Mouse (Mus musculus): ENCODE results near the gene Cox17.
"Not testable (repeated sequence)": the region's sequence is repeated elsewhere in the genome, so short reads cannot be mapped to it uniquely, and the experiment has no call there.

Gene Cox17

DNA sequence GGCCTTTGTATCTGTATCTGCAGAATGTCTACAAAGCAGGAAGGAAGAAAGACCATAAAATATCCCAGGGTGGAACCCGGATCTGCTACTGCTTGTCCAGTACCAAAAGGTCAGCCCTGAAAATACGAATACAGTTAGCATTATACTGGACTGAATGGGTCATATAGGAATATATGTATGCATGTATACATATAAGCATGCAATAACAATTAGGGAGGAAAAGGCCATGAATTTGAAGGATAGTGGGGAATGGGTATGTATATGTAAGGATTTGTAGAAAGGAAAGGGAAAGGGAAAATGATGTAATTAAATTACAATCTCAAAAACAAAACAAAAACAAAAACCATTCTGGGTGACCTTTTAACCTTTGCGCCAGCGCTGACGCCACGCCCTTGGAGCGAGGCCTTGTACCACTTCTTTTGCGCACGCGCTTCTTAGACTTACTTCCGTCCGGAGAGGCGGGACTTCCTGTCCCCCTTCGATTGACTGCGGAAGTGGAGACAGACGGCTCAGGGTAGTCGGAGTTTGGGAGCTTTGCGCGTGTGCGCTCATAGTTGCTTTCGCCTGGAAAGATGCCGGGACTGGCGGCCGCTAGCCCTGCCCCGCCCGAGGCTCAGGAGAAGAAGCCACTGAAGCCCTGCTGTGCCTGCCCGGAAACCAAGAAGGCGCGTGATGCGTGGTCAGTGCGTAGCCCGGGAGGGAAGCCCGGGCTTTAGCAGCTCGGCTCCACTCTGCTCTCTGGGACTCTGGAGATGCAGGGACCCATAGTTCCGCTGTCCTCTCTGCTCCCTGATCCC, at the start of gene Cox17, which contains the start of gene Gm21987:
Gene Cox17 (plus strand): TSS at position 463 of the 797 bp plus-strand sequence.
Gene Gm21987 (plus strand): TSS at position 512 of the 797 bp plus-strand sequence.
- DNase-seq (ENCODE audit: low read depth, low spot score): peak; percentile 97

- DNase-seq (ENCODE audit: low read depth, low spot score): no peak
These were observed 48.4 kb upstream of the Cox17 start for GRCm38 (mm10) chr16:38298410-38298809.

DNA sequence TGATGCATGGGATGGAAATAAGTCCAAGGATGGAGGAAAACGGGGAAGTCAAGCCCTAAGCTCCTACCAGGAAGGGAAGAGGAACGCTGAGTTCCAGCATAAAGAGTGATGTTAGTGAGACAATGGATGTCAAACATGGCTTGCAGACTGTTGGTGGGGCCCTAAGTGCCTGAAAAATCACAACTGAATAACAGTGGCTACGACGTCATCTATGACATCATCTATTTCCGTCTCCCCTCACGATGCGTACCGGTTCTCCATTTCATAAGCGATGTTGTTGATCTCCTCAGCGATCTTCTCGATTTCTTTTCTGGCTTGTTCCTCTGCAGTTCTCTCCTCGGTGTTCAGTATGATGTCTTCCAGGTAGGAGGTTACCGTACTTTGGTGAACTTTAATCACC, 44.4 kb upstream of the Cox17 start:
- no peak for DNase-seq (ENCODE audit: low read depth, low spot score)

GRCm38 (mm10) chr16:38304460-38305194, 42.2 kb upstream of the Cox17 start:
- no peak for DNase-seq (ENCODE audit: low read depth, low spot score)

DNA sequence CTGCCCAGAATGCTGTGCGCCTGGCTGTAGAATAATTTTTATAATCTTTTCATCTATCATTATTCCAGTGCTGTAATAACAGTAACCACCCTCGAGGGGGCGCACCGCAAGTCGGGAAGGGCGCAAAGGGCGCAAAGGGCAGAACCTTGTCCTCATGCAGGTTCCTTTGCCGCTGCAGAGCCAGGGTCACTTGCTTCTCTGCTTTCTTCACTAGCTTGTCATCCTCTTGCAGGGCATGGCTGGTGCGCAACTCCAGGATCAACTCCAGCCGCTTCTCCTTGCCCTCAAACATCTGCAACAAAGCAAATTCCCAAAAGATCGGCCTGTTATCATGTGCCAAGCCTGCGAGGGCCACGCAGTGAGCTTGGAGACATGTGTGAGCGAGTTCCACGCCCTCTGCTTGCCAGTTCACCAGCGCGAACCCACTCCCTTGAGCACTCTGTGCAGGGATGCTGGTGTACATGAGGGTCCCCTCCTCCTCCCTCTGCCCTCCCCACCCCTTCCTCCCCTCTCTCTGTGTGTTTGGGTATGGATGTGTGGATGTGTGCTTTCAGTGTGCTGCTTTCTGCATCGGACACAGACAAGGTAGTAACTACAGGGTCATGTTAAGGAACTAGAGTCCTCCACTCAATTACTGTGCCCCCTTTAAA, 40.1 kb upstream of the Cox17 start:
- no peak for DNase-seq (ENCODE audit: low read depth, low spot score)

DNA sequence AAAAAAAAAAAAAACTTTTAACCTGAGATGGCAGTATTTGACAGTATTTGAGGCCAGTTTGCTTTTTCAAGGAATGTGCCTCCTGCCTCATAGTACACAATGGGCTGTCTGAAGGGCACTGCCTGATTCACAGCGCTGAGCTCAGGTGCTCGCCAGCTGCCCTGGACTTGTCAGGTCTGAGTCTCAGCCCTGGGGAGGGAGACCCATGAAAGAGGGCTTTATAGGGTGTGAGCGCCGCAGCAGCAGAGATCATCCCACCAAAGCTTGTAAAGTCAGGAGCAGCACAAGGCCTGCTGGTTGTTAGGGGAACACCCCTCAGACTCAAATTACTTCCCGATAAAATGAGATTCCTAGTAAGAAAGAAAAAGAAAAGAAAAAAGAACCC, 39.6 kb upstream of the Cox17 start:
- no peak for DNase-seq (ENCODE audit: low read depth, low spot score)

DNA sequence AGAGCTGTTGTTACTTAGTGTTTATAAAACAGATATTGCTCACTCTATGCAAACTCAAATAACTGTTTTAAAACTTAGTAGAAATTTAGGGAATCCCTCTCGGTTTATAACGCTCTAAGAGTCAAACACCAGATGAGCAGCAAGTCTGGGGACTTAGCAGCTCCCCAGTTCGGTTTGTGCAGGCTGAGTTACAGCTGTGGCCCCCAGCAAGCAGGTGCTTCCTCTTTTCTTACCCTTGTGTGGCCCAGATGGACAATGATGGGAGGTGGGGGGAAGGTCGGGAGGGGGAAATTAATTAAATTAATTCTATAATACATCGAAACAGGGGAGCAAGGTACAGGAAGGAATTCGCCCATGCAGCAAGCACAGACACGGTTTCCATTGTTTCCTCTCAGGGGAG, 39.1 kb upstream of the Cox17 start:
- DNase-seq (ENCODE audit: low read depth, low spot score): no peak

DNA sequence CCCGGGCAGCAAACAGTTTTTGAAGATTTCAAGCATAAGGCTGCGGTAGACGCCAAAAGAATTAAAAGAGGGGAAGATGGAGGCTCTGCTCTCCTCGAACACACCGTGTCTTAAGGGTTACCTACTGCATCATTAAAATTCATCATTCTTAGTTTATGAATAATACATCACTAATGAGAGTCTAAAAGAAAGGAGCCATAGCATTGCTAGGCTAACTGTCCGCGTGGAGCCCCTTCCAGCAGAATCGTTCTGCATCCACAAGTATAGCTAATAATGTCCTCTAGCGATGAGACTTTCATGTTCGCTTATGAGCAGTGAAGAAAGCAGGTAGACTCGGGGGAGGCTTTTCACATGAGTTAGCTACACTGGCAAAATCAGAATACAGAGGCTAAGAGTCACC, 38.6 kb upstream of the Cox17 start:
- no peak for DNase-seq (ENCODE audit: low read depth, low spot score)

- no peak for DNase-seq (ENCODE audit: low read depth, low spot score)
These were observed 28.3 kb upstream of the Cox17 start for GRCm38 (mm10) chr16:38318492-38318891.

- DNase-seq (ENCODE audit: low read depth, low spot score): no peak
These were observed 27.7 kb upstream of the Cox17 start for GRCm38 (mm10) chr16:38319087-38319486.

DNA sequence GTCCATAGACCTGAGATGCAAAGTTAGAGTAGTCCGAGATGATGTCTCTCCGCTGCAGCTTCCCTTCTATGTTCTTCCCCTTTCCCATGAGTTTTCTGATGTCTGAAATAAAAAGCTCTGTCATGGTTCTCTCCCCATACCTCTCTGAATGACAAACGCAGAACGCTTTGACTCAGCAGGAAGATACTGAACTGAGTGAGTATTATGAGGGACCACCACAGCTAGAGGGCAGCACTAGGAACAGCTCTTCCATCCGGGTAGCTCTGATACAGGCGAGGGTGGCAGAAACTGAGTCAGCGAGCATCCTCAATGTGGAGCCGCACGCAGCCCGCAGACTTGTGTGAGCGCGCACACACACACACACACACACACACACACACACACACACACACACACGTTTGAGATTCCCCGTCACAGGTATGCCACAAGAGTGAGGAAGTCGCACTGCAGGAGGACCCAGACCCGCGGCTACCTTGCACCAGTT, 25.3 kb upstream of the Cox17 start:
- no peak for DNase-seq (ENCODE audit: low read depth, low spot score)

GRCm38 (mm10) chr16:38324311-38324710, 22.5 kb upstream of the Cox17 start:
- DNase-seq (ENCODE audit: low read depth, low spot score): no peak

GRCm38 (mm10) chr16:38326778-38327397, 19.9 kb upstream of the Cox17 start:
- no peak for DNase-seq (ENCODE audit: low read depth, low spot score)

DNA sequence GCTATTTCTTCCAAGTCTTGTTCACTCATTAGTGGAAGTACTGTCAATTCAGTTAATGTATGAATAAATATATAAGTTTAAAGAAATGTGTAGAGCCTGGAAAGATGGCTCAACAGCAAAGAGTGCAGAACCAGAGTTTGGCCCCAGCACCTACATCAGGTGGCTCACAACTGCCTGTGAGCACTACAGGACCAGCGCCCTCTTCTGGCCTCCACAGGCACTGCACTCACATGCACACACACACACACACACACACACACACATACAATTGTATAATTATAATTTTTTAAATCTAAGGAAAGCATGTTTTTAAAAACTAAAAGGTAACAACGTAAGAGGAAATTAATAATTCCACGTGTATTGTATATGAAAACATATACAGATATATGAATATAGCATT, 17.5 kb upstream of the Cox17 start:
- no peak for DNase-seq (ENCODE audit: low read depth, low spot score)

GRCm38 (mm10) chr16:38334431-38334830, 12.4 kb upstream of the Cox17 start:
- DNase-seq (ENCODE audit: low read depth, low spot score): no peak

DNA sequence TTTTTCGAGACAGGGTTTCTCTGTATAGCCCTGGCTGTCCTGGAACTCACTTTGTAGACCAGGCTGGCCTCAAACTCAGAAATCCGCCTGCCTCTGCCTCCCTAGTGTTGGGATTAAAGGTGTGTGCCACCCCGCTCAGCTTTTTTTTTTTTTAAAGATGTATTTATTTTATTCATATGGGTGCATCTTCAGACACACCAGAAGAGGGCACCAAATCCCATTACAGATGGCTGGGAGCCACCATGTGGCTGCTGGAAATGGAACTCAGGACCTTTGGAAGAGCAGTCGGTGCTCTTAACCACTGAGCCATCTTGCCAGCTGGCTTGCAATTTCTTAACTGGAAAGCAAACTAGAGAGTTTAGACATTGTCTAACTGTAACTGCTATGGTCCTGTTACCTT, 8.7 kb upstream of the Cox17 start:
- not testable (repeated sequence) for DNase-seq (ENCODE audit: low read depth, low spot score)

- peak; percentile 53 for DNase-seq (ENCODE audit: low read depth, low spot score)
These were observed 5.1 kb upstream of the Cox17 start, which contains the start of gene Maats1 for GRCm38 (mm10) chr16:38341396-38342324. Gene Maats1 (minus strand): TSS chr16:38342143.

DNA sequence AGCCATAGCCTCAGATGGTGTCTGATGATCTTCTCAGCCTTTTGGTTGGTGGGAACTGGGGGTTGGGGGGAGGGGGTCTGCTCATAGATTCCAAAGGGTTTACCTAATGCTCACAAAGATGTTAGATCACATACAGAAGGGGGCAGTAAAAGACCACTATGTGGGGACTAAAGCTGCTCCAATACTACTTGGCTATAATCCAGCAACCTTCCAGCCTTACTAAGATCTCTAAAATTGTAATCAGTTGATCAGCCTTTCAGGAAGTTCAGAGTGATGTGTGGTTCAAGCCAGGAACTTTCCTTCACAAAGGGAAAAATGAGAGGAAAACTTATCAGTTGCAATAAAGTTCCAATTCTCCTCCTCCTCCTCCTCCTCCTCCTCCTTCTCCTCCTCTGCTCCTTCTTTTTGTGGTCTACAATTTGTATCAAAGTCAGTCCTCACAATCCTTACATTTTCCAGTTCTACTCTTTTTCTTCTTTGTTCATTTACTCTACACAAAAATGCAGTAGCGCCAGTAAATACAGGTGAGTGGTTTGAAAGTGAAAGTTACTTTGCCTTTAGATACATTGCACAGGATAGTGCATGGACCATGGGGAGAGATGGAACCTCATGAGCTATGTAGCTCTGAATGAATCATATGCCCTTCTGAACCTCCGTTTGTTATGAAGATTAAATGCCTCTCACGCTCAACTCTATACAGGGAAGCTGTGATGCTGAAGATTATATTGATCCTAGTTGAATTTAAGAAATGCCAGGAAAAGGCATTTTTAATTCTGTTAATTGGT, 1.7 kb upstream of the Cox17 start:
- DNase-seq (ENCODE audit: low read depth, low spot score): peak; percentile 58

- DNase-seq (ENCODE audit: low read depth, low spot score): no peak
These were observed 797 bp downstream of the Cox17 start for GRCm38 (mm10) chr16:38347588-38347987.
